Mouse (Mus musculus) erythroblast, embryonic 14.5 days (primary cell): ENCODE measurements around the gene Ric1. TPM values are rescaled to one million over a fixed set of nuclear protein-coding genes. Genes with fewer than 3 reads are reported as not detected.
A peak's percentile ranks its signal among the peaks of the same experiment; 100 is the strongest.
"Not testable (repeated sequence)": the region's sequence is repeated elsewhere in the genome, so short reads cannot be mapped to it uniquely, and the experiment has no call there.

Source experiments
- H3K27me3 ChIP-seq: 2 replicates; pipeline ENCODE4 v1.6.1; 2012; ENCODE audit warnings: inconsistent platforms; ENCODE audit not compliant: control insufficient read depth
- H3K36me3 ChIP-seq: 2 replicates; pipeline ENCODE4 v1.6.1; 2012; ENCODE audit warnings: mild to moderate bottlenecking, inconsistent platforms; ENCODE audit not compliant: control insufficient read depth
- H3K4me1 ChIP-seq: 2 replicates; pipeline ENCODE4 v1.6.1; 2012; ENCODE audit warnings: inconsistent platforms; ENCODE audit not compliant: control insufficient read depth
- H3K4me3 ChIP-seq: replicated peaks from 2 replicates; pipeline ENCODE3; 2012; ENCODE audit warnings: moderate library complexity, mild to moderate bottlenecking, inconsistent platforms
- H3K9me3 ChIP-seq: 2 replicates; pipeline ENCODE4 v1.6.1; 2012; ENCODE audit warnings: low read length, inconsistent platforms, mixed read lengths; ENCODE audit not compliant: control insufficient read depth
- GATA1 ChIP-seq: IDR thresholded peaks from 2 replicates; pipeline ENCODE4 v1.6.1; 2012; ENCODE audit warnings: low read length, inconsistent platforms, mixed read lengths
- TAL1 ChIP-seq: IDR thresholded peaks from 3 replicates; pipeline ENCODE4 v1.6.1; 2012; ENCODE audit warnings: low read length, inconsistent platforms, mixed read lengths
- polyA plus RNA-seq: library from polyadenylated mRNA; stranded (reverse); fragments of >175 nt; gene quantifications from 2 replicates; pipeline ENCODE4 v1.2.3, GENCODE M21; 2012

The Ric1 gene
- polyA plus RNA-seq, 1 experiment, result 0.08 TPM

GRCm38 (mm10) chr19:29520996-29521560, 1.0 kb upstream of the Ric1 start:
- H3K4me1 ChIP-seq, result peaks cover 28% of the 10 kb centered on the region
- peaks cover under 1% of the 10 kb centered on the region; the same call in 1 of the 2 replicates for H3K9me3 ChIP-seq
- H3K27me3 ChIP-seq, result no peaks in the 10 kb centered on the region; the same call in 1 of the 2 replicates
- no peaks in the 10 kb centered on the region; the same call in 1 of the 2 replicates for H3K36me3 ChIP-seq
- no peak for TF ChIP-seq TAL1
- TF ChIP-seq GATA1, result no peak
- H3K4me3 ChIP-seq, result peak overlapping the region; percentile 88

- no peaks in the 10 kb centered on the region; the same call in 1 of the 2 replicates for H3K27me3 ChIP-seq
- TF ChIP-seq GATA1 (no peak), TAL1 (no peak)
- H3K4me1 ChIP-seq, result peaks cover 23% of the 10 kb centered on the region
- H3K36me3 ChIP-seq, result no peaks in the 10 kb centered on the region
- peak overlapping the region; percentile 88 for H3K4me3 ChIP-seq
- no peaks in the 10 kb centered on the region for H3K9me3 ChIP-seq
Observed at GRCm38 (mm10) chr19:29522445-29523229, 555 bp downstream of the Ric1 start.

GRCm38 (mm10) chr19:29523230-29523582, 1.1 kb downstream of the Ric1 start:
- Histone ChIP-seq H3K36me3 (no peaks in the 10 kb centered on the region), H3K9me3 (no peaks in the 10 kb centered on the region), H3K27me3 (no peaks in the 10 kb centered on the region; the same call in 1 of the 2 replicates), H3K4me3 (peak overlapping the region; percentile 88), H3K4me1 (peaks cover 23% of the 10 kb centered on the region)
- TF ChIP-seq GATA1, result no peak
- TF ChIP-seq TAL1, result no peak

DNA sequence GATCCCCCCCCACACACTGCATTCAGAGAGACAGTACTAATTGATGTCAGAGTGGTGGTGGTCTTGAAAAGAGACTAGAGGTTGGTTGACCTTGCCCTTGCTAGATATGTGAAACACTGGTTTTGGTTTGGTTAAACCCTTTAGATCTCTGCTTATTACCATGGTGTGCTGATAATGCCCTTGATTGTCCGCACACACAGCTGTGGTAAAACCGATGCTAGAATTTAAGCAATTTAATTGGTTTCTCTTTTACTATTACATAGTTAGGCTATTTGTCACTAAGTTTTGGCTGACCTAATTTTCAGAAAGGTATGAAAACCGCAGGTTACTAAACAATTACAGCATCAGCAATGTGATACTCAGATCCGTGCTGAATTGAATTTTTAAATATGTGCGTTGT, 1.6 kb downstream of the Ric1 start:
- H3K9me3 ChIP-seq, result no peaks in the 10 kb centered on the region
- no peak for TF ChIP-seq GATA1
- no peak for TF ChIP-seq TAL1
- peak overlapping the region; percentile 88 for H3K4me3 ChIP-seq
- H3K27me3 ChIP-seq, result no peaks in the 10 kb centered on the region; the same call in 1 of the 2 replicates
- H3K36me3 ChIP-seq, result no peaks in the 10 kb centered on the region
- H3K4me1 ChIP-seq, result peaks cover 23% of the 10 kb centered on the region

DNA sequence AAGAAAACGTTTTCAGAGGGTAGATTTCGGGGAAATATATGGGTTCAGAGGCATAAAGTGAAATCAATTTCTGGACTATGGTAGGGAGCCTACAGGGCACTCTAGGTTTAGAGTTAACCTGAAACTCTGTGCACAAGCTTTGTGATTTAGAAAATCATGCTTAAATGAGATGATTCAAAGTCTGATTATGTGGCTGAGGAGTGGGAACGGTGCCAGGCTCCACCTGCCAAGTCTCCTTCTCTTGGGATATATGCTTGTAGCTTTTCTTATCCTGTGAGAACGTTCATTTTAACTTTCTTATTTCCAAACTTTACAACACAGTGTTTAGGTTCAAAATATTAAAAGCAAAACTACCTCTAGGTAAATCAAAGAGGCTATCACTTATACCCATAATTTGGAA, 2.5 kb downstream of the Ric1 start:
- Histone ChIP-seq H3K36me3 (no peaks in the 10 kb centered on the region), H3K4me3 (no peak overlapping the region), H3K27me3 (no peaks in the 10 kb centered on the region; the same call in 1 of the 2 replicates), H3K4me1 (peaks cover 23% of the 10 kb centered on the region), H3K9me3 (no peaks in the 10 kb centered on the region)
- TF ChIP-seq TAL1 (no peak), GATA1 (no peak)

- not testable (repeated sequence) for H3K36me3 ChIP-seq
Observed at GRCm38 (mm10) chr19:29525588-29525987, 3.5 kb downstream of the Ric1 start.

GRCm38 (mm10) chr19:29526837-29527236, 4.8 kb downstream of the Ric1 start:
- H3K4me3 ChIP-seq, result no peak overlapping the region
- no peak for TF ChIP-seq TAL1
- TF ChIP-seq GATA1, result no peak
- no peaks in the 10 kb centered on the region for H3K36me3 ChIP-seq
- peaks cover 13% of the 10 kb centered on the region for H3K4me1 ChIP-seq
- no peaks in the 10 kb centered on the region for H3K9me3 ChIP-seq
- no peaks in the 10 kb centered on the region; the same call in 1 of the 2 replicates for H3K27me3 ChIP-seq

More at GRCm38 (mm10) chr19:29525588-29525987, 3.5 kb downstream of the Ric1 start:
- not testable (repeated sequence) for H3K27me3 ChIP-seq, H3K9me3 ChIP-seq, H3K4me3 ChIP-seq
- peaks cover 23% of the 10 kb centered on the region for H3K4me1 ChIP-seq

- Histone ChIP-seq H3K4me1 (peaks cover 13% of the 10 kb centered on the region), H3K27me3 (no peaks in the 10 kb centered on the region; the same call in 1 of the 2 replicates), H3K4me3 (no peak overlapping the region), H3K36me3 (no peaks in the 10 kb centered on the region), H3K9me3 (no peaks in the 10 kb centered on the region)
- TF ChIP-seq GATA1 (no peak), TAL1 (no peak)
Observed at GRCm38 (mm10) chr19:29527299-29527698, 5.2 kb downstream of the Ric1 start.

DNA sequence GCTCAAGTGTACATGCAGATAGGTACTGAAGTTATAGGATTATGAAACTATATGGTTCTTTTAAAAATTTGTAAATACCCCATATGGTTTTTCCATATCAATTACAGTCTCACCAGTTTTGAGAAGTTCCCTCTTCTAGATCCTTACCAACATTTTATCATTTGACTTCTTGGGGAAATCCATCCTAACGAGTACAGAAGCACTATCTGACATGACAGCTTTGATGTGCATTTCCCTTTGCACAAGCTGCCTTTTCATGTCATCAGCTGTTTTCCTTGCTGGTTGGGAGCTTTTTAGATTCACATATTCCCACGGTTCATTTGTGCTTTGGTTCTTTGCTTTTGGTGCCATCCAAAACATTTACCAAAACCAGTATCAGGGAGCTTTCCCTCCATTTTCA, 6.5 kb downstream of the Ric1 start:
- no peak for TF ChIP-seq TAL1
- no peak for TF ChIP-seq GATA1
- no peaks in the 10 kb centered on the region for H3K9me3 ChIP-seq

More for the DNA sequence above, 6.5 kb downstream of the Ric1 start:
- Histone ChIP-seq H3K4me3 (no peak overlapping the region), H3K27me3 (no peaks in the 10 kb centered on the region), H3K4me1 (peaks cover 4% of the 10 kb centered on the region), H3K36me3 (no peaks in the 10 kb centered on the region)
